ENCODE assay signal across 21 mouse cellular contexts in the genomic region with DNA sequence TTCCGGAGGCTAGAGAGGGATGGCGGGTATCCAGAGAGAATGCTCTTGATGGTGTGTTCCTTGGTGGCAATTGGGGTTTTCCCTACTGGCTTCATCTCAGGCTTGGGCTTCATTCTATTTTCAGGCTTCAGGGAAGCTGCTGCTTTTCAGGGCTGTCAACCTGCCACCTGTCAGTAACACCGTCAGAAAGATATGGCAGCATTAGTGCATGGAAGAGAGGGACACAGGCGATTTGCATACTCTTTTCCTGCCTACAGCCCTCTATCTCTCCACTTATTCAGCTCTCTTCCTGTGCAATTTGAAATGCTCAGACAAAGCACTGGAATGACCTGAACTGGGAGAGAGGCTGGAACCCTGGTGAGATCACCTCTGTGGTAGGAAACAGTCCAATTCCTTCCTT.
DNase-seq lines count a peak whose midpoint lies in the region; ATAC-seq and TF ChIP-seq lines count a peak whose summit lies in the region.
"Had no signal": no experiment of that assay in that cellular context is flagged by ENCODE, and none has a peak within 500 bp of the region (broad histone marks: within the 10 kb centered on the region; RNA-seq: fewer than 3 reads in every experiment).

No protein-coding gene starts in this region.

- H3K27me3 ChIP-seq in heart, embryonic 13.5 days (replicated peaks) = no peaks in the 10 kb centered on the region
- H3K27me3 ChIP-seq in heart, postnatal 0 days (ENCODE audit: control insufficient read depth, insufficient read depth, low read length) = no peaks in the 10 kb centered on the region
- H3K27me3 ChIP-seq: embryonic facial prominence, embryonic 15.5 days; forebrain, embryonic 15.5 days; hindbrain, embryonic 13.5 days had no signal

- H3K4me3 ChIP-seq in heart, embryonic 13.5 days = no peak overlapping the region
- no peak overlapping the region for H3K4me3 ChIP-seq in heart, postnatal 0 days (ENCODE audit: low read depth, low read length)
- H3K4me3 ChIP-seq: embryonic facial prominence, embryonic 15.5 days; erythroblast, embryonic 14.5 days; forebrain, embryonic 10.5 days; forebrain, embryonic 15.5 days; hindbrain, embryonic 13.5 days had no signal

- peaks cover 4% of the 10 kb centered on the region; the same call in 1 of the 2 replicates for H3K36me3 ChIP-seq in heart, embryonic 13.5 days
- H3K36me3 ChIP-seq in heart, postnatal 0 days (replicated peaks; ENCODE audit: control insufficient read depth, insufficient read depth, low read length) = no peaks in the 10 kb centered on the region
- H3K36me3 ChIP-seq: forebrain, embryonic 10.5 days; forebrain, embryonic 15.5 days; hindbrain, embryonic 13.5 days had no signal

- H3K27ac ChIP-seq in heart, embryonic 13.5 days (replicated peaks) = peak overlapping the region; percentile 93
- peak overlapping the region; percentile 9; the same call in 1 of the 2 replicates for H3K27ac ChIP-seq in heart, postnatal 0 days (ENCODE audit: low read depth)
- H3K27ac ChIP-seq: embryonic facial prominence, embryonic 15.5 days; forebrain, embryonic 10.5 days; forebrain, embryonic 15.5 days; hindbrain, embryonic 13.5 days; hindbrain, postnatal 0 days had no signal

- WGBS in heart, embryonic 13.5 days = 19% methylated on average over 4 of the region's 4 CpGs
- 19% methylated on average over 4 of the region's 4 CpGs for WGBS in heart, postnatal 0 days

- no peaks in the 10 kb centered on the region for H3K9me3 ChIP-seq in heart, embryonic 13.5 days
- no peaks in the 10 kb centered on the region for H3K9me3 ChIP-seq in heart, postnatal 0 days (replicated peaks; ENCODE audit: control insufficient read depth, low read length)
- H3K9me3 ChIP-seq: embryonic facial prominence, embryonic 15.5 days; forebrain, embryonic 10.5 days; forebrain, embryonic 15.5 days; hindbrain, embryonic 13.5 days had no signal

- H3K4me1 ChIP-seq in heart, embryonic 13.5 days = peaks cover 72% of the 10 kb centered on the region
- H3K4me1 ChIP-seq in heart, postnatal 0 days (ENCODE audit: control insufficient read depth, insufficient read depth) = peaks cover 29% of the 10 kb centered on the region
- H3K4me1 ChIP-seq: embryonic facial prominence, embryonic 15.5 days; forebrain, embryonic 10.5 days; forebrain, embryonic 15.5 days had no signal

- TF ChIP-seq EP300 in heart, postnatal 0 days (IDR thresholded peaks at IDR 0.05; ENCODE audit: low read depth) = no peak; the same call in 1 of the 2 replicates

- no peak for TF ChIP-seq CTCF in heart, postnatal 0 days (IDR thresholded peaks at IDR 0.05; ENCODE audit: low read depth)

- peak; percentile 3 for DNase-seq in heart, adult 8-10 months (ENCODE audit: low spot score)
- no peak for DNase-seq in heart, adult 11 months
- peak; percentile 27 for DNase-seq in brain, adult 2 months (ENCODE audit: low read depth, low spot score)
- peak; percentile 45 for DNase-seq in heart, postnatal 0 days (ENCODE audit: low spot score)
- DNase-seq in thymus, adult 18-20 months = no peak
- DNase-seq in layer of hippocampus, postnatal 10 days (ENCODE audit: low spot score in 2 of 2) = no peak
- DNase-seq: adrenal gland, adult 2 months; adrenal gland, postnatal 36 days; cerebellum, adult 18-20 months; cerebellum, adult 9-11 months; embryo, embryonic 11 days; gastrocnemius, postnatal 36 days; kidney, adult 11 months; kidney, adult 9 months had no signal

- peak overlapping the region; percentile 58; the same call in 1 of the 2 replicates for H3K9ac ChIP-seq in heart, embryonic 13.5 days
- no peak overlapping the region for H3K9ac ChIP-seq in heart, postnatal 0 days (replicated peaks; ENCODE audit: low read depth, low read length)
- H3K9ac ChIP-seq: embryonic facial prominence, embryonic 15.5 days; forebrain, embryonic 15.5 days; hindbrain, embryonic 13.5 days had no signal

- no peak; the same call in 1 of the 2 replicates for ATAC-seq in heart, embryonic 13.5 days (ENCODE audit: extremely low read depth, insufficient number of reproducible peaks, low FRiP score, low TSS enrichment)
- peak; percentile 71 for ATAC-seq in heart, postnatal 0 days (ENCODE audit: insufficient read depth, low read depth)
- ATAC-seq: forebrain, embryonic 15.5 days; hindbrain, postnatal 0 days had no signal

- peak overlapping the region; percentile 48 for H3K4me2 ChIP-seq in heart, embryonic 13.5 days
- peak overlapping the region; percentile 22 for H3K4me2 ChIP-seq in heart, postnatal 0 days (ENCODE audit: low read depth, low read length)
- H3K4me2 ChIP-seq: embryonic facial prominence, embryonic 15.5 days; forebrain, embryonic 15.5 days; hindbrain, embryonic 13.5 days had no signal

Comparison
In these comparisons a context has a peak if more than half of its experiments do, and no peak if none do; other contexts are left out.
1. DNase-seq: peak in heart, adult 8-10 months (single experiment), brain, adult 2 months (single experiment) and heart, postnatal 0 days (single experiment); none in heart, adult 11 months (single experiment), thymus, adult 18-20 months (0 of 2) and layer of hippocampus, postnatal 10 days (0 of 2).